Mouse (Mus musculus) olfactory bulb, adult 2 months (tissue): Measurements from ENCODE around the gene Usp5.

Experiments used
- CTCF ChIP-seq: fragments of 200-500 bp; IDR thresholded peaks from 2 replicates; pipeline ENCODE4 v1.5.1; 2012; ENCODE audit warnings: low read depth, mild to moderate bottlenecking, low read length, moderate library complexity; ENCODE audit not compliant: insufficient read depth
- POLR2A ChIP-seq: fragments of 200-500 bp; IDR thresholded peaks from 2 replicates; pipeline ENCODE4 v1.6.1; 2012; ENCODE audit warnings: mild to moderate bottlenecking, low read depth, low read length, moderate library complexity; ENCODE audit not compliant: insufficient read depth

- TF ChIP-seq CTCF = no peak
- TF ChIP-seq POLR2A = no peak
Measured at GRCm38 (mm10) chr6:124765951-124766350, 63.3 kb downstream of the Usp5 start.
